Mouse (Mus musculus) stomach, adult 2 months (tissue): ENCODE measurements around the gene Klhdc7b. TPM values are rescaled to one million over a fixed set of nuclear protein-coding genes. Genes with fewer than 3 reads are reported as not detected.

ENCODE experiments used
- polyA plus RNA-seq: library from polyadenylated mRNA; depleted of rRNA; stranded (reverse); fragments of >200 nt; gene quantifications from 2 replicates; pipeline ENCODE4 v1.2.3, GENCODE M21; 2012; rRNA removed

Gene Klhdc7b
- not detected in 2 replicates for polyA plus RNA-seq

GRCm38 (mm10) chr15:89384617-89385016, at the start of gene Klhdc7b:
TSS of gene Klhdc7b (plus strand) at chr15:89384917.

DNA sequence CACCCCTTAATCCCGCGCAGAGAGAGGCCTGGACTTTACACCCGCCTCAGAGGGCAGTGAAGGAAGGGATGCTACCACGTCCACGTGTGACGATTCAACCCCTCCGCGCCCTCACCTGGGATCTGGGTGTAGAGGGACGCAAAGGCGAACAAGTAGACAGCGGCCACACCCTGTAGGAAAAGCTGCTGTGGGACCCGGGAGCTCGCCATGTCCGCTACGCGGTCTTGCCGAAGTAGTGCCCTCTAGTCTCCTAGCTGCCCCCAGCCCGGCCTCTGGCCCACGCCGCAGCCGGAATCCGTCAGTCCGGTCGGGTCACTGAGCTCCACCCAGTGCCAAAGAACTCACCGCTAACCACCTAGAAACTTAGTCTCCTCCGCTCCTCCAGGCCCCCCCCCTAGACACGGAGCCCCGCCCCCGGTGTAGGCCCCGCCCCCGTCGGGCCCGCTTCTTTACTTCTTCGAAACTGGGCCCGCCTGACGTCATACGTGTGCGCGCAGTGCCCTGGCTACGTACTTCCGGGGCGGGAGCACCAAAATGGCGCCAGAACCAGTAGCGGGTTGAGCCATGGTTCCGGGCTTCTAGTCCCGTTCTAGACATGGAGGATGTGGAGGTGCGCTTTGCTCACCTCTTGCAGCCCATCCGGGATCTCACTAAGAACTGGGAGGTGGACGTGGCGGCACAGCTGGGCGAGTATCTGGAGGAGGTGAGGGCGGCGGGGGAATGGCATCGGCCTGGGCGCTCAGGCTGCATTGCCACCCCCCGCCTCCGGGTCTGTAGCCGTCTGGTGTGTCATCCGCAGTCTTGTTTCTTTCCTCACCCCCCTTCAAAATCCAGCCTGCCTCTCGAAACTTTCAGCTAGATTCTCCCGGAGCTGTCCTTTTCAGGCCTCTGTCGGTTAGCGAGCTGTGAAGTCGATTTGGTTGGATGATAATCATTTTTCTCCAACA, 29.2 kb upstream of the Klhdc7b start, which contains the start of the genes Lmf2 and Ncaph2:
Gene Lmf2 (minus strand): TSS at position 419 of the 947 bp plus-strand sequence.
Gene Ncaph2 (plus strand): TSS at position 479 of the 947 bp plus-strand sequence.

DNA sequence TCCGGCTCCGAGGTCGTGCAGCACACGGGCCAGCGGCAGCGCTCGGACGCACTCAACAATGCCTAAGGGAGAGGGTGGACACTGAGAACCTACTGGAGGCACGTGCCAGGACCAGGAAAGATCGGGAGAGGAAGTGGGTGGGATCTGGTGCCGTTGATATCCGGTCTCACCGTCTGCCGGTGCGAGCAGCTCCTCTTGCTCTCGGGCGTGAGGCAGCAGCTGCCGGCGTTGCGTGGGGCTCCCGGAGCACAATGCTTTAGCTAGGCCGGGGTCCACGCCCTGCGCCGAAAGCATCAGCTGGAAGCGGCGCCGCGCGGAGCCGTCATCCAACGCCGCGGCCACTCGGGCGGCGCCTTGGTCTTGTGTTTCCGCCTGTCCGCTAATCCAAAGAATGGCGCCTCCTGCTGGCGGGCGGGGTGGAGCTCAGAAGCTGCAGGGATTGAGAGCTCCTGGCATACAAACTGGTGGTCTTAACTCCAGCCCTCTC, 10.9 kb upstream of the Klhdc7b start, which contains the start of gene Sco2:
Gene Sco2 (minus strand): TSS at position 85 of the 487 bp plus-strand sequence.

DNA sequence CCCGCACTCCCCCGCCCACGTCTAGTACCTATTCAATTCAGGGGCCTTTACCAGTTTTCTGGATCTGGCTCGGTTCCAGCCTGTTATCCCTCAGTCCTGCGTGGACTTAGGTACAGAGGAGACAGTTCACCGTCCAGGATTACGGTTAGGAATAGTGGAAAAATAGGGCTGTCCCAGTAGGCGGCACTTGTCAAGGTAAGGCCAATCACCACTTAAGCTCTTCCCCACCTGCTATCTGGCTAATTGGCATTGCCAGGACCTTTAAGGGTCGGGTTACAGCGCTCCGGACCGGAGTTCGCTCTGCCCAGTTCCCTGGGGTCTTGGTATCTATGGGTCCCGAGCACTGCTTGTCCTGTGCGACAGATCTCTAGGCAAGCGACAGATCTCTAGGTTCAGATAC, 7.8 kb upstream of the Klhdc7b start, which contains the start of gene Tymp:
Gene Tymp (minus strand): TSS at position 83 of the 400 bp plus-strand sequence.

DNA sequence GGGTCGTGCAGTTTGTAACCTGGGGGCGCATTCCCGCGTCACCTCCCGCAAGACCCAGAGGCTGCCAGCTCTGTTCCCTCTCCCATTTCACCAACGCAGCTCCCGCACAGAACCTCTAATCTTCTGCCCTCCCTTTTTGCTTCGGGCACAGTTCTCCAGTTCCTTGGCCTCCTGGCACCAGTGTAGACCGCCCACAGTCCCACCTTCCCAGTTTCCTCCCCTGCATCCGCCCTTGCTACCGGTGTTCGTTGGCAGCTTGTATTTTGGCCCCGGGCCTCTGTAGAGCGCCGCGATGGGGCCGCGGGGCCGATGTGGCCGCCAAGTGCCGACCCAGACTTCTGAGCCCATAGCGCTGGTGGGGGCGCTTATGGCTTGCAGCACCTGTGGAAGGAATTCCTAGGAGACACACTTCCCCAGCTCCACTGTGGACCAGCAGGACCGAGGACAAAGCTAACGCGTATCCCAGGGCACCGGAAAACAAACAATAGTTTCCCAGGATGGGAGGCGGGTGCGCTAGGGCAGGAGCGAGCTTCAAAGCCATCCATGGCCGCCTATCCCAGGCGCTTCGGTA, 5.8 kb upstream of the Klhdc7b start, which contains the start of gene Odf3b:
Gene Odf3b (minus strand): TSS at position 452 of the 571 bp plus-strand sequence.

GRCm38 (mm10) chr15:89410118-89410517, 25.4 kb downstream of the Klhdc7b start, which contains the start of gene Syce3:
TSS of gene Syce3 (minus strand) at chr15:89410503.

GRCm38 (mm10) chr15:89425711-89426121, 41.0 kb downstream of the Klhdc7b start, which contains the start of gene Cpt1b:
TSS of gene Cpt1b (minus strand) at chr15:89425863.

GRCm38 (mm10) chr15:89429352-89430221, 44.9 kb downstream of the Klhdc7b start, which contains the start of the genes C730034F03Rik, Gm44502 and Chkb:
TSS of gene C730034F03Rik (plus strand) at chr15:89429589.
TSS of gene Gm44502 (minus strand) at chr15:89429696.
TSS of gene Chkb (minus strand) at chr15:89429908.

Other genes starting within 250 kb of the Klhdc7b start
- 3.9 and 4.2 TPM in 2 replicates for gene Mapk12, start 244.2 kb upstream of the Klhdc7b start, polyA plus RNA-seq
- 2.4 and 2.9 TPM in 2 replicates for gene Mapk11, start 235.3 kb upstream of the Klhdc7b start, polyA plus RNA-seq
- 272 and 308 TPM in 2 replicates for gene Plxnb2, start 204.1 kb upstream of the Klhdc7b start, polyA plus RNA-seq
- 9.6 and 9.7 TPM in 2 replicates for gene Dennd6b, start 188.4 kb upstream of the Klhdc7b start, polyA plus RNA-seq
- gene Ppp6r2, start 173.4 kb upstream of the Klhdc7b start, polyA plus RNA-seq = 113 and 257 TPM in 2 replicates
- gene Sbf1, start 69.6 kb upstream of the Klhdc7b start, polyA plus RNA-seq = 100 and 115 TPM in 2 replicates
- gene Adm2, start 62.2 kb upstream of the Klhdc7b start, polyA plus RNA-seq = 4.1 and 5.8 TPM in 2 replicates
- 1.2 TPM in 1 of 2 replicates, not detected in the other for gene Miox, start 50.5 kb upstream of the Klhdc7b start, polyA plus RNA-seq
- gene Lmf2, start 29.3 kb upstream of the Klhdc7b start, polyA plus RNA-seq = 17.5 and 19.8 TPM in 2 replicates
- 88.6 and 103 TPM in 2 replicates for gene Ncaph2, start 29.2 kb upstream of the Klhdc7b start, polyA plus RNA-seq
- gene Sco2, start 11.1 kb upstream of the Klhdc7b start, polyA plus RNA-seq = 22.5 and 28.4 TPM in 2 replicates
- 2.5 and 6.6 TPM in 2 replicates for gene Tymp, start 7.9 kb upstream of the Klhdc7b start, polyA plus RNA-seq
- 3.9 and 4.4 TPM in 2 replicates for gene Odf3b, start 5.6 kb upstream of the Klhdc7b start, polyA plus RNA-seq
- not detected in 2 replicates for gene Syce3, start 25.6 kb downstream of the Klhdc7b start, polyA plus RNA-seq
- 1.7 and 5.0 TPM in 2 replicates for gene Cpt1b, start 40.9 kb downstream of the Klhdc7b start, polyA plus RNA-seq
- gene C730034F03Rik, start 44.7 kb downstream of the Klhdc7b start, polyA plus RNA-seq = 0.14 and 0.23 TPM in 2 replicates
- gene Gm44502, start 44.8 kb downstream of the Klhdc7b start, polyA plus RNA-seq = 0.27 and 1.8 TPM in 2 replicates
- 38.2 and 43.2 TPM in 2 replicates for gene Chkb, start 45.0 kb downstream of the Klhdc7b start, polyA plus RNA-seq
- gene Mapk8ip2, start 69.0 kb downstream of the Klhdc7b start, polyA plus RNA-seq = 0.69 and 0.73 TPM in 2 replicates
- gene Arsa, start 92.5 kb downstream of the Klhdc7b start, polyA plus RNA-seq = 15.1 and 20.1 TPM in 2 replicates
- 7.6 and 8.7 TPM in 2 replicates for gene Shank3, start 114.7 kb downstream of the Klhdc7b start, polyA plus RNA-seq
- 0.04 and 0.43 TPM in 2 replicates for gene Acr, start 183.4 kb downstream of the Klhdc7b start, polyA plus RNA-seq
- gene Rabl2, start 207.0 kb downstream of the Klhdc7b start, polyA plus RNA-seq = 1.8 and 3.4 TPM in 2 replicates